Mouse (Mus musculus) kidney, embryonic 14.5 days (tissue): ENCODE measurements around the gene Stxbp4. TPM values are rescaled to one million over a fixed set of nuclear protein-coding genes. Genes with fewer than 3 reads are reported as not detected.

Experiments
- ATAC-seq: fragments of 200-750 bp; cut with Nextera tagmentation; 2 replicates; pipeline ENCODE4 v1.8.0; 2017; ENCODE audit warnings: moderate number of reproducible peaks, mild to moderate bottlenecking, moderate TSS enrichment, moderate library complexity; ENCODE audit not compliant: low FRiP score, low TSS enrichment
- H3K27ac ChIP-seq: fragments of 300-500 bp; sonication (generic); 2 replicates; pipeline ENCODE4 v1.5.1; 2014; ENCODE audit warnings: low read depth, mild to moderate bottlenecking, low read length, moderate library complexity, mixed read lengths
- H3K27me3 ChIP-seq: fragments of 300-500 bp; sonication (generic); 2 replicates; pipeline ENCODE4 v1.6.1; 2014; ENCODE audit warnings: mild to moderate bottlenecking, low read length; ENCODE audit not compliant: control insufficient read depth, insufficient read depth
- H3K36me3 ChIP-seq: fragments of 300-500 bp; sonication (generic); 2 replicates; pipeline ENCODE4 v1.6.1; 2014; ENCODE audit warnings: low read length, mixed read lengths; ENCODE audit not compliant: control insufficient read depth, insufficient read depth
- H3K4me1 ChIP-seq: fragments of 300-500 bp; sonication (generic); 2 replicates; pipeline ENCODE4 v1.6.1; 2014; ENCODE audit warnings: low read length, mixed read lengths; ENCODE audit not compliant: control insufficient read depth, insufficient read depth
- H3K4me2 ChIP-seq: fragments of 300-500 bp; sonication (generic); replicated peaks from 2 replicates; pipeline ENCODE4 v1.6.1; 2014; ENCODE audit warnings: low read depth, mild to moderate bottlenecking, low read length
- H3K4me3 ChIP-seq: fragments of 300-500 bp; sonication (generic); 2 replicates; pipeline ENCODE4 v1.5.1; 2014; ENCODE audit warnings: mild to moderate bottlenecking, low read length
- H3K9ac ChIP-seq: fragments of 300-500 bp; sonication (generic); 2 replicates; pipeline ENCODE4 v1.6.1; 2014; ENCODE audit warnings: low read depth, mild to moderate bottlenecking, low read length, moderate library complexity
- H3K9me3 ChIP-seq: fragments of 300-500 bp; sonication (generic); 2 replicates; pipeline ENCODE4 v1.6.1; 2016; ENCODE audit warnings: low read length; ENCODE audit not compliant: control insufficient read depth
- WGBS: fragments of 180-500 bp; shearing (Covaris S2); extraction: QIAGEN DNeasy Blood & Tissue Kit; methylation state at CpG from one replicate; pipeline ENCODE4 v1.1.7; 2014; 5-methylcytosine and 5-hydroxymethylcytosine counted together
- polyA plus RNA-seq: library from polyadenylated mRNA; unstranded; fragments of >200 nt; fragmentation: Nextera tagmentation; extraction: Ambion mirVana; gene quantifications from 2 replicates; pipeline ENCODE4 v1.2.1, GENCODE M21; 2014

Stxbp4 gene
- polyA plus RNA-seq, 1 experiment from 2014 or later = 29.3 TPM

- Histone ChIP-seq H3K27me3 (no peaks in the 10 kb centered on the region), H3K4me1 (no peaks in the 10 kb centered on the region)
Measured at GRCm38 (mm10) chr11:90627751-90628150, 10.1 kb downstream of the Stxbp4 start.

GRCm38 (mm10) chr11:90625174-90625573 is 12.7 kb downstream of the Stxbp4 start:
- Histone ChIP-seq H3K36me3 (0 out of 2 replicates have a peak, but pooled peaks cover 2% of the 10 kb centered on the region), H3K4me3 (no peak overlapping the region), H3K4me2 (no peak overlapping the region), H3K27me3 (no peaks in the 10 kb centered on the region), H3K9me3 (no peaks in the 10 kb centered on the region), H3K9ac (no peak overlapping the region), H3K27ac (no peak overlapping the region), H3K4me1 (no peaks in the 10 kb centered on the region)
- 89% methylated on average over 1 of the region's 1 CpGs for WGBS
- no peak for ATAC-seq

More at GRCm38 (mm10) chr11:90627751-90628150, 10.1 kb downstream of the Stxbp4 start:
- H3K9ac ChIP-seq = no peak overlapping the region
- H3K27ac ChIP-seq = no peak overlapping the region
- no peak overlapping the region for H3K4me2 ChIP-seq
- no peaks in the 10 kb centered on the region for H3K36me3 ChIP-seq
- H3K9me3 ChIP-seq = no peaks in the 10 kb centered on the region
- ATAC-seq = no peak
- WGBS = 78% methylated on average over 1 of the region's 1 CpGs
- H3K4me3 ChIP-seq = no peak overlapping the region

- WGBS = 62% methylated on average over 6 of the region's 6 CpGs
- Histone ChIP-seq H3K4me3 (no peak overlapping the region), H3K9me3 (no peaks in the 10 kb centered on the region), H3K36me3 (peaks cover 9% of the 10 kb centered on the region; the same call in 1 of the 2 replicates), H3K4me2 (no peak overlapping the region), H3K27me3 (no peaks in the 10 kb centered on the region), H3K4me1 (no peaks in the 10 kb centered on the region), H3K27ac (no peak overlapping the region), H3K9ac (no peak overlapping the region)
- ATAC-seq = no peak
Measured at GRCm38 (mm10) chr11:90623477-90623876, 14.4 kb downstream of the Stxbp4 start.

- no peak overlapping the region for H3K4me3 ChIP-seq
- no peak overlapping the region for H3K4me2 ChIP-seq
- no peak overlapping the region for H3K27ac ChIP-seq
- peaks cover 12% of the 10 kb centered on the region; the same call in 1 of the 2 replicates for H3K36me3 ChIP-seq
- no peak overlapping the region for H3K9ac ChIP-seq
- no peak for ATAC-seq
- WGBS = 80% methylated on average over 7 of the region's 7 CpGs
- no peaks in the 10 kb centered on the region for H3K9me3 ChIP-seq
- no peaks in the 10 kb centered on the region for H3K27me3 ChIP-seq
- H3K4me1 ChIP-seq = no peaks in the 10 kb centered on the region
Measured at GRCm38 (mm10) chr11:90622500-90622899, 15.4 kb downstream of the Stxbp4 start.

- Histone ChIP-seq H3K4me1 (no peaks in the 10 kb centered on the region), H3K9ac (no peak overlapping the region), H3K27ac (no peak overlapping the region), H3K27me3 (no peaks in the 10 kb centered on the region), H3K4me3 (no peak overlapping the region), H3K36me3 (peaks cover 12% of the 10 kb centered on the region; the same call in 1 of the 2 replicates), H3K4me2 (no peak overlapping the region), H3K9me3 (no peaks in the 10 kb centered on the region)
- ATAC-seq = no peak
- WGBS = 79% methylated on average over 12 of the region's 12 CpGs
Measured at GRCm38 (mm10) chr11:90622044-90622443, 15.8 kb downstream of the Stxbp4 start.

- Histone ChIP-seq H3K27ac (no peak overlapping the region), H3K4me2 (no peak overlapping the region), H3K36me3 (peaks cover 19% of the 10 kb centered on the region; the same call in 1 of the 2 replicates), H3K9me3 (no peaks in the 10 kb centered on the region), H3K9ac (no peak overlapping the region), H3K27me3 (no peaks in the 10 kb centered on the region), H3K4me3 (no peak overlapping the region), H3K4me1 (no peaks in the 10 kb centered on the region)
- no peak for ATAC-seq
Measured at GRCm38 (mm10) chr11:90616431-90616830, 21.5 kb downstream of the Stxbp4 start.

- 91% methylated on average over 6 of the region's 6 CpGs for WGBS
Measured at GRCm38 (mm10) chr11:90614743-90615142, 23.1 kb downstream of the Stxbp4 start.

GRCm38 (mm10) chr11:90612118-90612517 is 25.8 kb downstream of the Stxbp4 start:
- Histone ChIP-seq H3K27me3 (no peaks in the 10 kb centered on the region), H3K4me2 (no peak overlapping the region), H3K4me1 (no peaks in the 10 kb centered on the region), H3K9ac (no peak overlapping the region), H3K27ac (no peak overlapping the region), H3K36me3 (peaks cover 14% of the 10 kb centered on the region), H3K9me3 (no peaks in the 10 kb centered on the region), H3K4me3 (no peak overlapping the region)
- ATAC-seq = no peak

More at GRCm38 (mm10) chr11:90614743-90615142, 23.1 kb downstream of the Stxbp4 start:
- H3K9me3 ChIP-seq = no peaks in the 10 kb centered on the region
- peaks cover 18% of the 10 kb centered on the region; the same call in 1 of the 2 replicates for H3K36me3 ChIP-seq
- ATAC-seq = no peak
- no peak overlapping the region for H3K4me2 ChIP-seq
- H3K4me1 ChIP-seq = no peaks in the 10 kb centered on the region
- no peak overlapping the region for H3K4me3 ChIP-seq
- no peak overlapping the region for H3K27ac ChIP-seq
- H3K9ac ChIP-seq = no peak overlapping the region
- no peaks in the 10 kb centered on the region for H3K27me3 ChIP-seq

GRCm38 (mm10) chr11:90603066-90603465 is 34.8 kb downstream of the Stxbp4 start:
- Histone ChIP-seq H3K27me3 (no peaks in the 10 kb centered on the region), H3K4me3 (no peak overlapping the region), H3K27ac (no peak overlapping the region), H3K36me3 (peaks cover 28% of the 10 kb centered on the region; the same call in 1 of the 2 replicates), H3K4me1 (no peaks in the 10 kb centered on the region), H3K9ac (no peak overlapping the region), H3K9me3 (no peaks in the 10 kb centered on the region), H3K4me2 (no peak overlapping the region)
- no peak for ATAC-seq
- 87% methylated on average over 2 of the region's 2 CpGs for WGBS
